Mouse (Mus musculus) lung, adult 2 months (tissue): ENCODE data around the gene Naa11.

Source experiments
- CTCF ChIP-seq: fragments of 200-500 bp; IDR thresholded peaks from 2 replicates; pipeline ENCODE4 v1.5.1; 2011; ENCODE audit warnings: mild to moderate bottlenecking, low read length, control low read depth; ENCODE audit not compliant: insufficient read depth
- POLR2A ChIP-seq: fragments of 200-500 bp; IDR thresholded peaks from 2 replicates; pipeline ENCODE4 v1.6.1; 2011; ENCODE audit warnings: low read depth, mild to moderate bottlenecking, control low read depth, low read length, borderline replicate concordance; ENCODE audit errors: extremely low read depth

- TF ChIP-seq POLR2A = no peak
- no peak for TF ChIP-seq CTCF
Observed at GRCm38 (mm10) chr5:97421669-97422068, 29.5 kb upstream of the Naa11 start.
